Mouse (Mus musculus): ENCODE data around the gene Cadps.

Gene Cadps

GRCm38 (mm10) chr14:12730979-12731378, 91.9 kb downstream of the Cadps start:
- DNase-seq (ENCODE audit: low spot score) = no peak

GRCm38 (mm10) chr14:12722452-12723194, 100.3 kb downstream of the Cadps start:
- no peak for DNase-seq (ENCODE audit: low spot score)

GRCm38 (mm10) chr14:12718766-12719165, 104.1 kb downstream of the Cadps start:
- DNase-seq (ENCODE audit: low spot score) = no peak

GRCm38 (mm10) chr14:12715906-12716659, 106.8 kb downstream of the Cadps start:
- DNase-seq (ENCODE audit: low spot score) = no peak

- no peak for DNase-seq (ENCODE audit: low spot score)
These were observed 115.5 kb downstream of the Cadps start for GRCm38 (mm10) chr14:12707395-12707794.

GRCm38 (mm10) chr14:12704461-12704860, 118.4 kb downstream of the Cadps start:
- DNase-seq (ENCODE audit: low spot score) = no peak

GRCm38 (mm10) chr14:12690201-12690600, 132.7 kb downstream of the Cadps start:
- DNase-seq (ENCODE audit: low spot score) = no peak

GRCm38 (mm10) chr14:12685015-12685414, 137.9 kb downstream of the Cadps start:
- no peak for DNase-seq (ENCODE audit: low spot score)

- no peak for DNase-seq (ENCODE audit: low spot score)
These were observed 141.8 kb downstream of the Cadps start for GRCm38 (mm10) chr14:12680819-12681638.

GRCm38 (mm10) chr14:12661430-12661829, 161.4 kb downstream of the Cadps start:
- DNase-seq (ENCODE audit: low spot score) = no peak

- DNase-seq (ENCODE audit: low spot score) = no peak
These were observed 165.5 kb downstream of the Cadps start for GRCm38 (mm10) chr14:12657351-12657750.

GRCm38 (mm10) chr14:12642868-12643512, 179.9 kb downstream of the Cadps start:
- DNase-seq (ENCODE audit: low spot score) = no peak

GRCm38 (mm10) chr14:12638762-12639161, 184.1 kb downstream of the Cadps start:
- no peak for DNase-seq (ENCODE audit: low spot score)

GRCm38 (mm10) chr14:12637121-12637754, 185.6 kb downstream of the Cadps start:
- DNase-seq (ENCODE audit: low spot score) = no peak

GRCm38 (mm10) chr14:12624256-12625130, 198.4 kb downstream of the Cadps start:
- peak; percentile 6 for DNase-seq (ENCODE audit: low spot score)

GRCm38 (mm10) chr14:12607025-12607424, 215.9 kb downstream of the Cadps start:
- no peak for DNase-seq (ENCODE audit: low spot score)

GRCm38 (mm10) chr14:12606202-12606601, 216.7 kb downstream of the Cadps start:
- DNase-seq (ENCODE audit: low spot score) = no peak

GRCm38 (mm10) chr14:12602080-12602479, 220.8 kb downstream of the Cadps start:
- DNase-seq (ENCODE audit: low spot score) = no peak

- DNase-seq (ENCODE audit: low spot score) = no peak
These were observed 227.6 kb downstream of the Cadps start for GRCm38 (mm10) chr14:12595326-12595725.

- no peak for DNase-seq (ENCODE audit: low spot score)
These were observed 230.3 kb downstream of the Cadps start for GRCm38 (mm10) chr14:12592472-12593075.

All from embryo, embryonic 10 days (tissue).